Mouse (Mus musculus) spleen, adult 2 months (tissue): ENCODE results near the gene Selenom. TPM values are rescaled to one million over a fixed set of nuclear protein-coding genes. Genes with fewer than 3 reads are reported as not detected.

Experiments used
- DNase-seq, 2 experiments: peaks; one replicate each; pipeline versions ENCODE4 v3.0.0 to v3.0.0-alpha.2; 2012 to 2021; ENCODE audit warnings: low spot score in 2 of 2, low read depth in 1 of 2
- H3K27ac ChIP-seq: fragments of 200-500 bp; 2 replicates; pipeline ENCODE4 v1.5.1; 2012; ENCODE audit warnings: low read length, inconsistent platforms; ENCODE audit not compliant: insufficient read depth
- H3K27me3 ChIP-seq: fragments of 200-500 bp; 2 replicates; pipeline ENCODE4 v1.6.1; 2012; ENCODE audit warnings: mild to moderate bottlenecking, moderate library complexity, low read length, inconsistent platforms; ENCODE audit not compliant: control insufficient read depth, insufficient read depth
- H3K36me3 ChIP-seq: fragments of 200-500 bp; 2 replicates; pipeline ENCODE4 v1.6.1; 2012; ENCODE audit warnings: mild to moderate bottlenecking, low read length, inconsistent platforms; ENCODE audit not compliant: control insufficient read depth, insufficient read depth
- H3K4me1 ChIP-seq: fragments of 200-500 bp; 2 replicates; pipeline ENCODE4 v1.6.1; 2011; ENCODE audit warnings: inconsistent platforms; ENCODE audit not compliant: control insufficient read depth, insufficient read depth, insufficient read length
- H3K4me3 ChIP-seq: fragments of 200-500 bp; 2 replicates; pipeline ENCODE4 v1.5.1; 2011; ENCODE audit warnings: mild to moderate bottlenecking, inconsistent platforms; ENCODE audit not compliant: insufficient read depth, insufficient read length; ENCODE audit errors: extremely low read depth
- CTCF ChIP-seq: fragments of 200-500 bp; IDR thresholded peaks from 2 replicates; pipeline ENCODE4 v1.5.1; 2011; ENCODE audit warnings: mild to moderate bottlenecking, inconsistent platforms; ENCODE audit not compliant: insufficient read depth, insufficient read length, insufficient replicate concordance; ENCODE audit errors: extremely low read depth
- POLR2A ChIP-seq: fragments of 200-500 bp; IDR thresholded peaks from 2 replicates; pipeline ENCODE4 v1.6.1; 2011; ENCODE audit warnings: low read depth, low read length, inconsistent platforms
- WGBS: fragments of 180-500 bp; shearing (Covaris S2); methylation state at CpG from one replicate; pipeline ENCODE4 v1.1.7; 2018; 5-methylcytosine and 5-hydroxymethylcytosine counted together
- polyA plus RNA-seq: library from polyadenylated mRNA; depleted of rRNA; stranded (reverse); fragments of >200 nt; gene quantifications from 2 replicates; pipeline ENCODE4 v1.2.3, GENCODE M21; 2012

Gene Selenom
- polyA plus RNA-seq, 1 experiment: 36.7 TPM

GRCm38 (mm10) chr11:3486349-3486748 lies 28.1 kb upstream of the Selenom start:
- no peak for DNase-seq
- 53% methylated on average over 7 of the region's 7 CpGs for WGBS
- no peak overlapping the region for H3K27ac ChIP-seq

GRCm38 (mm10) chr11:3487952-3488570 lies 26.4 kb upstream of the Selenom start, which contains the start of gene Pla2g3:
Gene Pla2g3, plus strand, starts transcription at chr11:3488284.
- H3K36me3 ChIP-seq: no peaks in the 10 kb centered on the region
- no peaks in the 10 kb centered on the region for H3K4me1 ChIP-seq
- WGBS: 69% methylated on average over 11 of the region's 11 CpGs

More at GRCm38 (mm10) chr11:3486349-3486748, 28.1 kb upstream of the Selenom start:
- Histone ChIP-seq H3K27me3 (no peaks in the 10 kb centered on the region), H3K4me3 (no peak overlapping the region), H3K4me1 (no peaks in the 10 kb centered on the region), H3K36me3 (no peaks in the 10 kb centered on the region)
- TF ChIP-seq CTCF (no peak), POLR2A (no peak)

GRCm38 (mm10) chr11:3489036-3489435 lies 25.4 kb upstream of the Selenom start:
- WGBS: 68% methylated on average over 5 of the region's 5 CpGs
- no peak for TF ChIP-seq CTCF
- TF ChIP-seq POLR2A: no peak
- no peaks in the 10 kb centered on the region for H3K4me1 ChIP-seq
- H3K27me3 ChIP-seq: no peaks in the 10 kb centered on the region
- no peaks in the 10 kb centered on the region for H3K36me3 ChIP-seq
- H3K27ac ChIP-seq: no peak overlapping the region
- no peak for DNase-seq
- H3K4me3 ChIP-seq: no peak overlapping the region

More at GRCm38 (mm10) chr11:3487952-3488570, 26.4 kb upstream of the Selenom start, which contains the start of gene Pla2g3:
- H3K27me3 ChIP-seq: no peaks in the 10 kb centered on the region
- no peak within 1 kb of the TSS for H3K4me3 ChIP-seq
- no peak for DNase-seq
- TF ChIP-seq CTCF: no peak
- no peak for TF ChIP-seq POLR2A
- no peak within 1 kb of the TSS for H3K27ac ChIP-seq

- TF ChIP-seq CTCF (no peak), POLR2A (no peak)
Measured at GRCm38 (mm10) chr11:3492748-3493147, 21.7 kb upstream of the Selenom start.

GRCm38 (mm10) chr11:3494857-3495256 lies 19.6 kb upstream of the Selenom start:
- 95% methylated on average over 17 of the region's 17 CpGs for WGBS
- Histone ChIP-seq H3K27ac (no peak overlapping the region), H3K4me1 (no peaks in the 10 kb centered on the region), H3K4me3 (no peak overlapping the region), H3K27me3 (no peaks in the 10 kb centered on the region), H3K36me3 (no peaks in the 10 kb centered on the region)
- TF ChIP-seq CTCF (no peak), POLR2A (no peak)
- no peak for DNase-seq

More at GRCm38 (mm10) chr11:3492748-3493147, 21.7 kb upstream of the Selenom start:
- no peaks in the 10 kb centered on the region for H3K4me1 ChIP-seq
- DNase-seq: no peak
- H3K4me3 ChIP-seq: no peak overlapping the region
- 84% methylated on average over 4 of the region's 4 CpGs for WGBS
- H3K27ac ChIP-seq: no peak overlapping the region
- no peaks in the 10 kb centered on the region for H3K36me3 ChIP-seq
- H3K27me3 ChIP-seq: no peaks in the 10 kb centered on the region

- no peaks in the 10 kb centered on the region for H3K36me3 ChIP-seq
- H3K4me1 ChIP-seq: no peaks in the 10 kb centered on the region
- H3K4me3 ChIP-seq: no peak overlapping the region
- WGBS: 43% methylated on average over 14 of the region's 14 CpGs
- TF ChIP-seq POLR2A (no peak), CTCF (no peak)
- DNase-seq: no peak
- no peak overlapping the region for H3K27ac ChIP-seq
- H3K27me3 ChIP-seq: no peaks in the 10 kb centered on the region
Measured at GRCm38 (mm10) chr11:3495496-3495895, 19.0 kb upstream of the Selenom start.

- TF ChIP-seq POLR2A: no peak
- TF ChIP-seq CTCF: no peak
- H3K27ac ChIP-seq: no peak overlapping the region
- DNase-seq: no peak
- no peaks in the 10 kb centered on the region for H3K4me1 ChIP-seq
- no peaks in the 10 kb centered on the region for H3K27me3 ChIP-seq
- no peak overlapping the region for H3K4me3 ChIP-seq
- no peaks in the 10 kb centered on the region for H3K36me3 ChIP-seq
- 85% methylated on average over 5 of the region's 5 CpGs for WGBS
Measured at GRCm38 (mm10) chr11:3496756-3497155, 17.7 kb upstream of the Selenom start.
